8 mouse cellular contexts compared by ENCODE assay signal in genomic region chr1:153308915-153309296, GRCm38 (mm10). TPM values are rescaled to one million over a fixed set of nuclear protein-coding genes. Genes with fewer than 3 reads are reported as not detected.
DNase-seq lines count a peak whose midpoint lies in the region; ATAC-seq and TF ChIP-seq lines count a peak whose summit lies in the region.

No protein-coding gene starts in this region.

- intact Hi-C loops in heart, adult 2 months (cut with DNase I) = no loop called here

- WGBS in kidney, embryonic 16.5 days = 56% methylated on average over 10 of the region's 10 CpGs
- 19% methylated on average over 10 of the region's 10 CpGs for WGBS in heart, adult 2 months

- H3K4me3 ChIP-seq in kidney, embryonic 16.5 days (ENCODE audit: low read length) = no peak overlapping the region
- H3K4me3 ChIP-seq in heart, adult 2 months = peak overlapping the region; percentile 33; the same call in 1 of the 2 replicates

- no peaks in the 10 kb centered on the region for H3K9me3 ChIP-seq in kidney, embryonic 16.5 days (ENCODE audit: low read length)

- H3K36me3 ChIP-seq in kidney, embryonic 16.5 days (ENCODE audit: insufficient read depth, low read length) = 0 out of 2 replicates have a peak, but pooled peaks cover 3% of the 10 kb centered on the region
- H3K36me3 ChIP-seq in heart, adult 2 months (ENCODE audit: control insufficient read depth, insufficient read depth, low read length) = peaks cover 33% of the 10 kb centered on the region

- no peak for TF ChIP-seq CTCF in heart, adult 2 months (IDR thresholded peaks at IDR 0.05)

- TF ChIP-seq POLR2A in heart, adult 2 months (IDR thresholded peaks at IDR 0.05; ENCODE audit: insufficient read depth, low read depth, low read length) = 0 out of 2 replicates have a peak, but pooled peaks have one; percentile 8

- H3K4me1 ChIP-seq in kidney, embryonic 16.5 days (ENCODE audit: insufficient read depth, low read length) = peaks cover 30% of the 10 kb centered on the region
- H3K4me1 ChIP-seq in heart, adult 2 months (ENCODE audit: control insufficient read depth, insufficient read depth, low read length) = peaks cover 23% of the 10 kb centered on the region

- H3K27ac ChIP-seq in kidney, embryonic 16.5 days (ENCODE audit: low read length) = peak overlapping the region; percentile 82; the same call in 1 of the 2 replicates
- H3K27ac ChIP-seq in heart, adult 2 months = peak overlapping the region; percentile 77

- H3K4me2 ChIP-seq in kidney, embryonic 16.5 days (replicated peaks; ENCODE audit: low read depth, low read length) = peak overlapping the region; percentile 18; the same call in 1 of the 2 replicates

- TF ChIP-seq EP300 in heart, adult 2 months (IDR thresholded peaks at IDR 0.05; ENCODE audit: insufficient read depth, low read depth, low read length) = peak; percentile 94

- 0 out of 2 replicates have a peak, but pooled peaks have one; percentile 40 for ATAC-seq in kidney, embryonic 16.5 days (ENCODE audit: low FRiP score, low TSS enrichment)

- peak overlapping the region; percentile 15; the same call in 1 of the 2 replicates for H3K9ac ChIP-seq in kidney, embryonic 16.5 days (replicated peaks; ENCODE audit: low read length)
- peak overlapping the region; percentile 51 for H3K9ac ChIP-seq in heart, adult 2 months (ENCODE audit: low read depth, low read length)

- DNase-seq in kidney, postnatal 25 days = no peak
- peak; percentile 63 for DNase-seq in adipocyte (ENCODE audit: low spot score)
- DNase-seq in heart, adult 2 months = peak in 1 of 2 experiments; percentile 59
- DNase-seq in layer of hippocampus, adult 9-11 months = peak; percentile 78
- peak; percentile 74 for DNase-seq in skeletal muscle tissue, adult 2 months (ENCODE audit: low read depth, low spot score)
- no peak for DNase-seq in urinary bladder, postnatal 36 days (ENCODE audit: low spot score in 2 of 2)
- no peak for DNase-seq in testis, postnatal 14 days (ENCODE audit: low spot score)

- H3K27me3 ChIP-seq in kidney, embryonic 16.5 days (ENCODE audit: insufficient read depth, low read length) = no peaks in the 10 kb centered on the region
- no peaks in the 10 kb centered on the region for H3K27me3 ChIP-seq in heart, adult 2 months (ENCODE audit: control insufficient read depth, insufficient read depth, low read length)

- H3K79me2 ChIP-seq in heart, adult 2 months (replicated peaks; ENCODE audit: control insufficient read depth, insufficient read depth, low read length) = peaks cover 3% of the 10 kb centered on the region

RNA-seq across cellular contexts. Expression of gene Lamc1, which starts 23.7 kb away (rescaled TPM):
- polyA plus RNA-seq in kidney, embryonic 16.5 days (2015; fragmentation: Nextera tagmentation; extraction: Ambion mirVana) = 105 and 109 TPM in 2 replicates
- 100 to 1,000 TPM; 111 to 116 TPM for total RNA-seq in heart, adult 2 months (2021)
- 103 and 138 TPM in 2 replicates for polyA plus RNA-seq in heart, adult 2 months (2012; rRNA removed)

Comparison
In these comparisons a context has a peak if more than half of its experiments do, and no peak if none do; other contexts are left out.
1. DNase-seq: peak in adipocyte (single experiment), layer of hippocampus, adult 9-11 months (single experiment) and skeletal muscle tissue, adult 2 months (single experiment); none in kidney, postnatal 25 days (0 of 2), urinary bladder, postnatal 36 days (0 of 2) and testis, postnatal 14 days (single experiment).